Mouse (Mus musculus): ENCODE results near the gene Pstk. TPM values are rescaled to one million over a fixed set of nuclear protein-coding genes. Genes with fewer than 3 reads are reported as not detected.

Gene Pstk
- 73.9 and 75.9 TPM in 2 replicates for polyA plus RNA-seq (2014; fragmentation: Nextera tagmentation; extraction: Ambion mirVana)

- H3K36me3 ChIP-seq (ENCODE audit: control insufficient read depth, insufficient read depth, low read length) = peaks cover 12% of the 10 kb centered on the region; the same call in 1 of the 2 replicates
- no peaks in the 10 kb centered on the region for H3K27me3 ChIP-seq (replicated peaks; ENCODE audit: control insufficient read depth, insufficient read depth, low read length)
- H3K9me3 ChIP-seq (ENCODE audit: control insufficient read depth, low read length) = no peaks in the 10 kb centered on the region
- peak within 1 kb of the TSS; percentile 73 for H3K4me3 ChIP-seq (ENCODE audit: low read depth, low read length)
- peak within 1 kb of the TSS; percentile 80 for H3K9ac ChIP-seq (ENCODE audit: low read length)
- WGBS = 5% methylated on average over 41 of the region's 47 CpGs
- peak within 1 kb of the TSS; percentile 65 for H3K4me2 ChIP-seq (ENCODE audit: low read length)
- ATAC-seq (replicated peaks; ENCODE audit: low FRiP score, low TSS enrichment, low read depth) = peak; percentile 97
- DNase-seq (ENCODE audit: low spot score) = peak; percentile 92
- peak within 1 kb of the TSS; percentile 96 for H3K27ac ChIP-seq (ENCODE audit: low read depth)
- peaks cover 5% of the 10 kb centered on the region for H3K4me1 ChIP-seq (replicated peaks; ENCODE audit: control insufficient read depth, insufficient read depth, low read length)
These were observed at the start of gene Pstk for GRCm38 (mm10) chr7:131370648-131371469. Pstk (plus strand) TSS chr7:131371141.

- no peaks in the 10 kb centered on the region for H3K27me3 ChIP-seq (replicated peaks; ENCODE audit: control insufficient read depth, insufficient read depth, low read length)
- WGBS = 61% methylated on average over 2 of the region's 2 CpGs
- H3K36me3 ChIP-seq (ENCODE audit: control insufficient read depth, insufficient read depth, low read length) = no peaks in the 10 kb centered on the region
- no peak within 1 kb of the TSS for H3K27ac ChIP-seq (ENCODE audit: low read depth)
- H3K4me2 ChIP-seq (ENCODE audit: low read length) = no peak within 1 kb of the TSS
- DNase-seq (ENCODE audit: low spot score) = no peak
- H3K9ac ChIP-seq (ENCODE audit: low read length) = no peak within 1 kb of the TSS
- no peaks in the 10 kb centered on the region for H3K4me1 ChIP-seq (replicated peaks; ENCODE audit: control insufficient read depth, insufficient read depth, low read length)
- no peak within 1 kb of the TSS for H3K4me3 ChIP-seq (ENCODE audit: low read depth, low read length)
- H3K9me3 ChIP-seq (ENCODE audit: control insufficient read depth, low read length) = no peaks in the 10 kb centered on the region
- ATAC-seq (replicated peaks; ENCODE audit: low FRiP score, low TSS enrichment, low read depth) = no peak
These were observed 48.7 kb upstream of the Pstk start, which contains the start of gene Cuzd1 for GRCm38 (mm10) chr7:131322192-131322591. Cuzd1 (minus strand) TSS chr7:131322292.

- H3K4me1 ChIP-seq (replicated peaks; ENCODE audit: control insufficient read depth, insufficient read depth, low read length) = no peaks in the 10 kb centered on the region
- ATAC-seq (replicated peaks; ENCODE audit: low FRiP score, low TSS enrichment, low read depth) = no peak
- no peak overlapping the region for H3K4me2 ChIP-seq (ENCODE audit: low read length)
- H3K36me3 ChIP-seq (ENCODE audit: control insufficient read depth, insufficient read depth, low read length) = no peaks in the 10 kb centered on the region
- WGBS = 87% methylated on average over 5 of the region's 5 CpGs
- H3K4me3 ChIP-seq (ENCODE audit: low read depth, low read length) = no peak overlapping the region
- no peak overlapping the region for H3K9ac ChIP-seq (ENCODE audit: low read length)
- no peaks in the 10 kb centered on the region for H3K27me3 ChIP-seq (replicated peaks; ENCODE audit: control insufficient read depth, insufficient read depth, low read length)
- H3K27ac ChIP-seq (ENCODE audit: low read depth) = no peak overlapping the region
- DNase-seq (ENCODE audit: low spot score) = no peak
- no peaks in the 10 kb centered on the region for H3K9me3 ChIP-seq (ENCODE audit: control insufficient read depth, low read length)
These were observed 43.9 kb upstream of the Pstk start for GRCm38 (mm10) chr7:131327054-131327453.

- Histone ChIP-seq H3K9ac (ENCODE audit: low read length) (no peak within 1 kb of the TSS), H3K27ac (ENCODE audit: low read depth) (no peak within 1 kb of the TSS), H3K4me2 (ENCODE audit: low read length) (no peak within 1 kb of the TSS), H3K36me3 (ENCODE audit: control insufficient read depth, insufficient read depth, low read length) (no peaks in the 10 kb centered on the region), H3K4me3 (ENCODE audit: low read depth, low read length) (no peak within 1 kb of the TSS), H3K4me1 (replicated peaks; ENCODE audit: control insufficient read depth, insufficient read depth, low read length) (no peaks in the 10 kb centered on the region), H3K27me3 (replicated peaks; ENCODE audit: control insufficient read depth, insufficient read depth, low read length) (no peaks in the 10 kb centered on the region), H3K9me3 (ENCODE audit: control insufficient read depth, low read length) (no peaks in the 10 kb centered on the region)
- DNase-seq (ENCODE audit: low spot score) = no peak
- no peak for ATAC-seq (replicated peaks; ENCODE audit: low FRiP score, low TSS enrichment, low read depth)
- 88% methylated on average over 5 of the region's 5 CpGs for WGBS
These were observed 41.5 kb upstream of the Pstk start, which contains the start of gene Fam24b for GRCm38 (mm10) chr7:131329416-131329815. Fam24b (minus strand) TSS chr7:131329516.

- no peaks in the 10 kb centered on the region for H3K27me3 ChIP-seq (replicated peaks; ENCODE audit: control insufficient read depth, insufficient read depth, low read length)
- no peak overlapping the region for H3K27ac ChIP-seq (ENCODE audit: low read depth)
- no peak overlapping the region for H3K9ac ChIP-seq (ENCODE audit: low read length)
- ATAC-seq (replicated peaks; ENCODE audit: low FRiP score, low TSS enrichment, low read depth) (no peak), DNase-seq (ENCODE audit: low spot score) (no peak)
- H3K9me3 ChIP-seq (ENCODE audit: control insufficient read depth, low read length) = no peaks in the 10 kb centered on the region
- no peaks in the 10 kb centered on the region for H3K36me3 ChIP-seq (ENCODE audit: control insufficient read depth, insufficient read depth, low read length)
- H3K4me1 ChIP-seq (replicated peaks; ENCODE audit: control insufficient read depth, insufficient read depth, low read length) = no peaks in the 10 kb centered on the region
- no peak overlapping the region for H3K4me2 ChIP-seq (ENCODE audit: low read length)
- WGBS = 69% methylated on average over 2 of the region's 2 CpGs
- H3K4me3 ChIP-seq (ENCODE audit: low read depth, low read length) = no peak overlapping the region
These were observed 39.3 kb upstream of the Pstk start for GRCm38 (mm10) chr7:131331688-131332087.

- Histone ChIP-seq H3K27me3 (replicated peaks; ENCODE audit: control insufficient read depth, insufficient read depth, low read length) (no peaks in the 10 kb centered on the region), H3K36me3 (ENCODE audit: control insufficient read depth, insufficient read depth, low read length) (no peaks in the 10 kb centered on the region), H3K9ac (ENCODE audit: low read length) (no peak within 1 kb of the TSS), H3K4me2 (ENCODE audit: low read length) (no peak within 1 kb of the TSS), H3K4me1 (replicated peaks; ENCODE audit: control insufficient read depth, insufficient read depth, low read length) (no peaks in the 10 kb centered on the region), H3K27ac (ENCODE audit: low read depth) (no peak within 1 kb of the TSS), H3K9me3 (ENCODE audit: control insufficient read depth, low read length) (no peaks in the 10 kb centered on the region), H3K4me3 (ENCODE audit: low read depth, low read length) (no peak within 1 kb of the TSS)
- DNase-seq (ENCODE audit: low spot score) (no peak), ATAC-seq (replicated peaks; ENCODE audit: low FRiP score, low TSS enrichment, low read depth) (no peak)
- 50% methylated on average over 1 of the region's 1 CpGs for WGBS
These were observed 37.4 kb upstream of the Pstk start, which contains the start of gene Fam24a for GRCm38 (mm10) chr7:131333564-131333963. Fam24a (plus strand) TSS chr7:131333864.

GRCm38 (mm10) chr7:131337502-131338068 is 33.4 kb upstream of the Pstk start:
- WGBS = 54% methylated on average over 8 of the region's 8 CpGs
- Histone ChIP-seq H3K27ac (ENCODE audit: low read depth) (no peak overlapping the region), H3K9ac (ENCODE audit: low read length) (no peak overlapping the region), H3K27me3 (replicated peaks; ENCODE audit: control insufficient read depth, insufficient read depth, low read length) (no peaks in the 10 kb centered on the region), H3K4me2 (ENCODE audit: low read length) (no peak overlapping the region), H3K36me3 (ENCODE audit: control insufficient read depth, insufficient read depth, low read length) (peaks cover 24% of the 10 kb centered on the region), H3K9me3 (ENCODE audit: control insufficient read depth, low read length) (no peaks in the 10 kb centered on the region), H3K4me3 (ENCODE audit: low read depth, low read length) (no peak overlapping the region), H3K4me1 (replicated peaks; ENCODE audit: control insufficient read depth, insufficient read depth, low read length) (no peaks in the 10 kb centered on the region)
- ATAC-seq (replicated peaks; ENCODE audit: low FRiP score, low TSS enrichment, low read depth) (no peak), DNase-seq (ENCODE audit: low spot score) (no peak)

- Histone ChIP-seq H3K9me3 (ENCODE audit: control insufficient read depth, low read length) (no peaks in the 10 kb centered on the region), H3K36me3 (ENCODE audit: control insufficient read depth, insufficient read depth, low read length) (peaks cover 63% of the 10 kb centered on the region), H3K4me1 (replicated peaks; ENCODE audit: control insufficient read depth, insufficient read depth, low read length) (no peaks in the 10 kb centered on the region), H3K9ac (ENCODE audit: low read length) (no peak overlapping the region), H3K27ac (ENCODE audit: low read depth) (no peak overlapping the region), H3K4me2 (ENCODE audit: low read length) (no peak overlapping the region), H3K4me3 (ENCODE audit: low read depth, low read length) (no peak overlapping the region), H3K27me3 (replicated peaks; ENCODE audit: control insufficient read depth, insufficient read depth, low read length) (no peaks in the 10 kb centered on the region)
- ATAC-seq (replicated peaks; ENCODE audit: low FRiP score, low TSS enrichment, low read depth) (no peak), DNase-seq (ENCODE audit: low spot score) (no peak)
- WGBS = 86% methylated on average over 7 of the region's 7 CpGs
These were observed 24.9 kb upstream of the Pstk start for GRCm38 (mm10) chr7:131345856-131346541.

Measured in intestine, embryonic 14.5 days (tissue).